Mouse (Mus musculus): ENCODE measurements at regions not wholly inside any gene's neighbourhood (a gene's known extent, or its start where the extent isn't known, plus 50 kb on each side); places are given as distances from the start of the nearest gene placed in this dataset.

DNA sequence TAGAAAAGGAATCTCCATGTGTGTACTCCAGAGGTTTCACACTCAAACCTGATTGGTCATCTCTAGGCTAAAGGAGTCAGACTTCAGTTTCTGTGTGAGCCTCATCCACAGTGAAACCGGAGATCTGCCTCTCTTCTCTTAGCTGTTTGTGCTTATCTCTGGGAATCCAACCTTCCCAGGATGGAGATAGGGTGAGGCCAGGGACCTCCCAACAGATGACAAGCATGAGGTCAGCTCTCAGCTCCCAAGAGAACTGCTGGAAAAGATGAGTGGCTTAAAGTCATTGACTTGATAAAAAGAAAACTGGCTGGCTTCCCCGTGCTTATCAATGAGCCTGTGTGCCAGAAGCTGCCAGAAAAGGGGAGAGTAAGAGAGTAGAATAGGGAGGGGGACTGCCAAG, 224.3 kb upstream of the Bmp2 start:
- TF ChIP-seq POLR2A (IDR thresholded peaks at IDR 0.05; ENCODE audit: control insufficient read depth, low read depth, low read length): no peak
- TF ChIP-seq CTCF (IDR thresholded peaks at IDR 0.05; ENCODE audit: control insufficient read depth, insufficient read depth, insufficient replicate concordance, low read depth, low read length): no peak

Data from testis, adult 2 months (tissue).